Mouse (Mus musculus) right cerebral cortex, postnatal 25 days (tissue): ENCODE measurements around the gene Tmem140.

Source experiments
- DNase-seq: peaks from one replicate; pipeline ENCODE4 v3.0.0; 2022

Gene Tmem140

DNA sequence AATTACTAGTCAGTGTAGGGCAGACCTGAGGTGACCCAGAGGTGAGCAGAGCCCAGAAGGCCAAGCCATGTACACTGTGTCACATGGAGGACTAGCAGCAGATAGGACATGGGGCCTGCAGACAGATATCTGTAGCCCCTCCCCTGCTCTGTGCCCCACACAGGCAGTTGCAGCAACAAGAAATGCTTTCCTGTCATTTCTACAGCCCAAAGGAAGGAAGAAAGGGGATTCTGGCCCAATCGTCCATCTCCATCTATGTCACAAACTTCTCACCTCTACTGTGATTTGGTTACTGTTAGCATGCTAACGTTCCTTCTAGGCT is 13.8 kb downstream of the Tmem140 start:
- no peak for DNase-seq

DNA sequence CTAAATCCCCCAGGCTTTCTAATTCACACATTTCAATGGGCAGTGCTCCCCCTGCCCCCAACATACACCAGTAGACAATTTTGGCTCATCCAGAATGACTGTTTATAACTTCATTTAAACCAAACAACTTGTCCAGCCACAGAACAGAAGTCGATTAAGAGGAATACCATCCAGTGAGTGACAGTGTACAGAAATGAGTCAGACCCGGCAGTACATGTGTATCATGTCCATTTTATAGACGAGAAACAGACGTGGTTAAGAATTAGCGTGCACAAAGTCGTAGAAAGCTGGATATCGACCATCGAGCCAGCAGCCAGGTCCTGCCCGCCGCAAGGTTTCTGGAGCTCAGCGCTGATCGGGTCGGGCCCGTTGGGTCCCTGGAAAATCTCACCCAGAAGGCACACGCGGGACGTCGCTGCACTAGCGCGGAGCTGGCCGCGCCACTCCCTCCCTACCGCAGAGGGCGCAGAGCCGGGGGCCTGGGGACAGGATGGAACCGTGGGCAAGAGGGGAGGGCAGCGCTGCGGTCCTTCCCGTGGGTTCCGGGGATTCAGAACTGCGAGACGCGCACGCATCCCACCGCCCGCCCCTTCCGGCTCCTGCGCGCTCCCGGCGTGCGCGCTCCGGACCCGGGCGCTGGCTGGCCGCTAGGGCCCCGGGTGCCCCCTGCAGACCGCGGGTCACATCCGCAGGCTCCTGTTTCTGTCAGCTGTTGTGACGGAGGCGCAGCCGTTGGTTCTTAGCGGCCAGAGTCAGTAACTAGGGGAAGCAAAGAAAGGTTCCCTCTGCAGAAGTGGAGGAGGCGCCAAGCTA is 14.8 kb downstream of the Tmem140 start, which contains the start of gene Cyren:
Gene Cyren, minus strand, starts transcription at position 552 of the 813 bp plus-strand sequence.
- DNase-seq: peak; percentile 91

DNA sequence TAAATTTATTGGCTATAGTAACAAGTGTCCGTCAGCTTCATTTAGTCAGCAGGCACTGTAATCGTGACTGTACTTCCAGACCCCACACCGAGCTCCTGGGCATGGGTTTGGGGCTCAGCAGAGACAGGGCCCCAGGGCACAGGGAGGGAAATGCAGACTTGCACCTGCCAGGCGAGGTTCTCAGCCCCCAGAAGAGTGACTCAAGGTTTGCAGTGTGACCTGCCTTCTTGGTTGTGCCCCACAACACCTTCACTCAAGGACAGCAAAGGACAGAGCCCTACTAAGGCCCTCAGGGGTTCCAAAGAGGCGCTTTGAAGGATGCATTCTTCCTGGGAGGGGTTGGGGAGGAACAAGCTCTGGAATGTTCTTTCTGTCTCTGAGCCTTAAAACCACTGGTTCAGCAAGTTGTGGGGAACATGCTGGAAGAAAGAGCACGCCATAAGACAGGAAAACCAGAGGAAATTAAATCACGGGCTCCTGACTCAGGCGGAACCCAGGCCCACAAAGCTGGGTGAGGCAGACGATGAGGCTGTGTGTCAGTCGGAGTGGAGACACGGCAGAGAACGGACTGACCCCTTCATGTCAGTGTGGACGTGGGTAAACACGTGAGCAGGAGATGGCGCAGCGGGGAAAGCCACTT is 16.3 kb downstream of the Tmem140 start:
- DNase-seq: no peak

DNA sequence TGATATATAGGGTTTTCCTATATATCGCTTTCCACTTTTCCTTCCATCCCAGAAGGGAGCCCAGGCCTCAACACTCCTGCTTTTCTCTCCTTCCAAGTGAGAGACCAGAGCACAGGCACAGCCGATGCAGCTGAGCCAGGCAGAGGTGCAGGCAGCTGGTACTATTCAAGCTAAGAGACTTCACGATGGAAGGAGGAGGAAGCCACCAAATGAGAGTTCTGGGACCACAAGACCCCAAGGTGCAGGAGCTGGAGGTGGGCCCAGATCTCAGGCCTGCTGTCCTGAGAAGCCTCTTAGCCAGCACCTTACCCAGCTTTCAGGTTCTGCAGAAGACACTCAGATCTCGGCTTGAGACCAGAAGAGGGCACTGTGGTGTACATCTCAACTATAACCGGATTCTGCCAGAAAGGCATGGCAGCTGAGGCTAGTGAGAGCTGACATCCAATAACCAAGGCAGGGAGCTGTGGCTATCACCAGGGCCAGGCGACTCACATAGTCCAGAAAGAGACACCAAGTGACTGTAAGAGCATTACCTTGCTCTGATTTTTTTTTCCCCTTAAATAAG is 17.0 kb downstream of the Tmem140 start:
- DNase-seq: peak; percentile 52

DNA sequence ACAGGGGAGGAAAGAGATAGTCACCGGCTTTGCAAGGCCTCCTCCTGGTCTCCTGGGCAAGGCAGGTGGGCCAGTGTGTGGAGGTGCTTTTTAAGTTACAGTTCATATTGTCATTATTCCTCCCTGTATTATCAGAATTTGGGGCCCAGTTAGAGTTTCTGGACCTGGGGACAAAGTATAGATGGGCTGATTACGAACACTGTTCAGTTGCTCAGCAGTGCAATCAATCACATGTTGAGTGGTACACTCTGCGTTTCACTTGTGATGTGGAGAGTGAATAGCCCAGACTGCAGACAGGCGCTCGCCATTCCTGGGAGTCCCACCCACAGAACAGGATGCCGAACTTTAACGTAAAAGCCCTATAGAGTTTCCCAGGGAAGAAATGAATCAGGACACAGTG is 21.8 kb downstream of the Tmem140 start:
- DNase-seq: no peak

DNA sequence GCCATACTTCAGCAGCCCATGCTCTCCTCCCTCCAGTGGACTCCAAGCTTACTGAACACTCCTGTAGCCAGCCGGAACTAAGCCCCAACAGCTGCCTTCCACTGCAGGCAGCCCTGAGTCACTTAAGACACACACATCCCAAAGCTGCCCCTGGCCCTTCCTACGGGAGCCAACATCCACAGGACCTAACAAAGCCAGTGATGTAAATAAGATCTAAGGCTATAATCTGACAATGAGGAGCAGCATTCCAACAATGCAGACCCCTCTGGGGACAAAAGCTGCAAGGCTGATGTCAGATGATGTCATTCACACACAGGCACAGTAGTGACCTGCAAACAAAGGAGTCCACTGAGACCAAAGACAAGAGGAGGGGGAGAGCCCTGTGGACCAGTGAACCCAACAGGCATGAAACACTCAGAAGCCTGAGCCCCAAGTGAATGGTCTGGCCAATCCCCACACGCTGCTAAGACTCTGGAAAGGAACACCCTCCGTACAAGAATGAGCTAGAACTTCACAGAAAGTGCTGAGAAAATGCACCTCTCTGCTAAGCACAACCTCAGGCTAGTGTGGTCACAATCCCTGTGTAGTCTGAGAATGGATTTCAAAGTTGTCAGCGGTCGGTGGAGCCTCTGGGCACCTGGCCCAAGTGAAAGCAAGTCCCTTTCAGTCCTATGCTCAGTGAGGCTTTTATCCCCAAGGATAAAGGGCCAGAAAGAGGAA is 24.3 kb downstream of the Tmem140 start:
- DNase-seq: no peak

DNA sequence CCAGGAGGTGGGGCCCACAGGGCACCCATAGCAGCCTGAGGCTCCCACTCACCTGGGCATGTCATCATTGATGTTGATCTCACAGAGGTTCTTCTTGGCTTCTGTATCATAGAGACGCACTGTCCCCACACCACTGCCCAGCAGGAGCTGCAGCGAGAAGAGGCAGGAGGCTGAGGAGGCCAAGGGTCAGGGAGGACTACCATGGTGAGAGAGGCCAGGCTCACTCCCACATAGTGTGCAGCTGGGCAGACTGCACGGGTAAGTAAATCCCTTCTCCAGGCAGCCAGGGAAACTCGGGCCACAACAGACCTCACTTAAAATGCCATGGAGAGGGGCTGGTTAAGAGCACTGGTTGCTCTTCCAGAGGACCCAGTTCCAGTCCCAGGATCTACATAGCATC is 26.2 kb downstream of the Tmem140 start:
- no peak for DNase-seq

DNA sequence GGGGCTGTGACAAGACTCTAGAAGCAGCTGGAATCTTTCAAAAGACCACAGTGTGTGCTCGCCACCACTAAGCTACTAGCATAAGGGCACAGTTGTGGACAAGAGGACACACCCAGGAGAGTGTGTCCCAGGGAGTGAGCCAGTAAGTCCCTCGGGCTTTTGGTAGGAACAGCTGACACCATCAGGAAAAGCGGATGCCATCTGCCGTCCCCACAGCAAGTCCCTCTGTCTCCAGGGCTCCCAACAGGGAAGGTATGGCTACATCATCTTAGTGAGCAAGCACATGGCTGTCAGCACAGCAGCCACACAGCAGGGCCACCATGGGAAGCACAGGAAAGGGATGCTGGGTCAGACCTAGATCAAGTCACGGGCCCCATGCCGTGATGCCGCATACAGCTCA is 32.6 kb downstream of the Tmem140 start:
- DNase-seq: no peak

DNA sequence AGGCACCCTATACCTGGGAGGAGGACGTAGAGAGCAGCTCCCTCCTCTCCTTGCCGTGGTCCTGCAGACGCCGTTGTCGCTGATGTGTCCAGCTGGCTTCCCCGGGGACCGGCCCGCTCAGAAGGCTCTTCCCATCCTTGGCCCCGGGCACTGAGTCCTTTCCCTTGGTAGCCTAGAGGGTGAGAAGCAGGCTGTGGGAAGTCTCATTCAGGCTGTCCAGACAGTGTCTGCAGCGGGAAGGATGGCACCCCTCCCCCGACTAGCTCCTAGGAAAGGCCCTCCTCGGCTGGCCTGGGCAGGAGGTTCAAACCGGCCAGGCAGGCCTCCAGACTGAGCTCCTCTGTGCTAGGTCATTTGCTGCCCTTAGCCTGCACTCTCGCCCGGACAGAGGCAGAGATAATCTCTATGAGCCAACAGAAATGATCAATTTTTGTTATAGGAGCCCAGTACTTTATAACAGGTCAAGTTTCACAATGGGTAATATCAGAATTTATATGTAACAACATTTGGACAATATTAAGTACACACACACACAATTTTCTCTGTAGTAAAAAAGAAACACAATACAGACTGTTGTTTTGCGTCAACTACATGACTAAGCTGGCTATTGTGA is 33.3 kb downstream of the Tmem140 start:
- no peak for DNase-seq

DNA sequence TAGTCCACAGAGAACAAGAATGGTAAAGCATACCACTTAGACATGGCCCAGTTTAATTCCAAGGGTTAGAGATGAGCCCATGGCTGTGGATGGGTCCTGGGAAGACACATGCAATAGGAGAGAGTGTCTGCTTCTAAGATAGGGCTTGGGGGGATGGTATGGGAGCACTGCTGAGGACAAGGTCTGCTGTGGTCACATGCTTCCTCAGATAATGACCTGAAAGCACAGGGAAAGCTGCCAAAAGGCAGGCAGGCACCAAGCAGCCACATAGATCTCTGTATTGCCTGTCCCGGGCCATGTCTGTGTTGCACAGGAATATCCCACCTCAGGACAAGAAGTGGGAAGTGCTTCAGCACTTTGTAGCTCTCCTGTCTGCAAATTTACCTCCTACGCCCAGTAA is 36.2 kb downstream of the Tmem140 start:
- DNase-seq: no peak

DNA sequence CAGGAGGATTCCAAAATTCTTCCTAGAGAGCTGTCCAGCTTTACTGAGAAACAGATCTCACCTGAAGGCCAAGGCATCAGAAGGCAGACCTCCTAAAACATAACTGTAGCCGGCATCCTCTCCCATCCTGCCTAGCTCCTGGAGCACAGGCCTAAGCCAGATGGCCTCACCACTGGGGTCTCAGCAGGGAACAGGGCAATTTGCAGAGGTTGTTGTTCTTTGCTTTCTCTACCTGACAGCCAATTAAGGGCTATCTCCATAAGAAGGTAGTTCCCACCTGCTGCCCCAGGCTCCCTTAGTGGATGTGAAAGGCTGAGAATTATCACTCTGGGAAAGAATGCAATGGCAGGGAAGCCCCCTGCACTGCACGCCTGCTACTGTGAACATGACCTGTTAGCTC is 38.0 kb downstream of the Tmem140 start:
- DNase-seq: no peak

DNA sequence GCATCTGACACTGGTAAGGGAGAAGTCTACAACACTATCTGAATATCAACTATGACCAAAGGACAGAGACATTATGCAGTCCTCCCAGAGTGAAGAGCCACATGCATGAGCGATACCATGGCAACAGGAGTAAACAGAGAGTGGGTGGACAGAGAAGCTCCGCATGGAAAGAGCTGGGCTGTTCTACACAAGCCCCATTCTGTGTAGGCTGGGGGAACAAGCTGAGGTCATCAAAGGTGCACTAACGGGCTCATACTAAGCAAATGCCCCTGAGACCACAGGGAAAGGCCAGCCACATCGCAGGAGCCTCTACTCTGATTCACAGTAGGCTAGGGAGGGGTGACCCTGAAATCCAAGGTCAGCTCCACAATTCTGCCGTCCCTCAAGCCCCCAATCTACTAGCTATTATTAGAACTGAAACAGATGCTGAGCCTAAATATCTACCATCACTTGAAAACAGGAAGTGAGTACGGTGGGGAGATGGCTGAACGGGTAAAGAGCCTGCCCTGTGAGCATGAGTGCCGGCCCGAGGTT is 39.0 kb downstream of the Tmem140 start:
- no peak for DNase-seq

DNA sequence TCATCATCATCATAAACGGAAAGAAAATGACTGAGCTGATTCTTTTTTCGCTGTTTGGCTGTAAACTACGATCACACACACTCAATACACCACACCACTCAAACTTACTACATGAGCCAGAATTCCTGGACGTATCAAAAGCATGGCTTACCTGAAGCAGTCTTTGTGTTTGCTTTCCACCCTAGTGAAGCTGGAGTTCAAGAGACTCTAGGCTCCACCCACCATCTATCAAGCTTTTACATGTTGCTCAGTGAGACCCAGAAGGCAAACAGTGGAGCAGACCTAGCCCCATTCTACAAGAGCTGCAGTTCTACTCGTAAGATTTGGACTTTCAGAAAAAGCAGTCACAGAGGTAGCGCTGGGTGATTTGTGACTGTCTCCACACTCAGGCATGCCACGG is 39.6 kb downstream of the Tmem140 start:
- DNase-seq: no peak

DNA sequence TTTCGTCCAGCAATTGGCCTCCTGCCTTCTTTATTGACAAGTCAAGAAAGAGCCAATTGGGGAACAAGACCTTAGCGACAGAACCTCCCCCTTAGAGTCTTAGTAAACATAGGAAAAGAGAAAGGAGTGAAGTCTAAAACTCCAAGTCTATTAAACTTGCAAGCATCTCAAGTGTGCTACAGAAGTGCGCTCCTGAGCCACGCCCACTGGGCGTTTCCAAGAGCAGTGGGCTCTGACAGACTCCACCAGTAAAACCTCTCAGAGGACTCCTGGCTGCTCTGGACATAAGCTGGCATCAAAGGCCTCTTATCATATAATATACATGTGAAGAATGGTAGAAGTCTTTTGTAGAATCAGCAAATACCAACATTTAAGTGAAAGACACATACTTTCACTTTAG is 40.5 kb downstream of the Tmem140 start:
- no peak for DNase-seq

DNA sequence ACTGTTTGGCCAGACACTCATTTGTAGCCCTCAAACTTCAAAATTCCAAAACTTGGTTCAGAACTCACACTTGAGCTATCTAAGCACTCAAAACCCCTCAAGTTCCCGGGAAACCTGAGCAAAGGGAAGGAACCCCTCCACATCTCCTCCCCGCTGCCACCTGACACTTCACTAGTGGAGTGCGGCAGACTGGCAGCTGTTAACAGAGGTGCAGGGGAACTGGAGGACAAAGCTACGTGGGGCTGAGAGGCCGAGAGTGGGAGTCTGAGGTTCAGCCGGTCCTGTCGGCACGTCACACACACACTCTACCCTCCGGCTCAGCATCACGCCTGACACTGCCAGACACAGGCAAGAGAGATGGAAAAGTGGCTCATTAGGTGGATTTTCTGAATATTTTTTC is 40.9 kb downstream of the Tmem140 start:
- DNase-seq: no peak

DNA sequence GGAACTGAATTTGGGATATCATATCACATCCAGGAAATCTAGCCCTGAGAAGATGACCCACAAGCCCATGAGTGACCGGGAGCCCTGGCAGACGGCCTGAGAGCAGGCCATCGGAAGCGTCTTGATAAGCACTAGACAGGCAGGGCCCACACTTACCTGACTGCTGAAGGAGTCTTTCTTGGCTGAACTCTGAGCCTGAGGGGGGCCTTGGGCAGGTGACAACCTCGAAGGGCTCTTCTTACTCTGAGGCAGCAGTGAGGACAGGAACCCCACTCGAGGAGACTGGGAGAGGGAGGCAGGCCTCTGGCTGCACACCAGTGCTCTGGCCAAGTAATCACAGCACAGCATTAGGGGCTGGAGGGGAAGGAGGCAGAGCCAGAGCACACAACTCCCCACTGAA is 41.4 kb downstream of the Tmem140 start:
- DNase-seq: no peak

DNA sequence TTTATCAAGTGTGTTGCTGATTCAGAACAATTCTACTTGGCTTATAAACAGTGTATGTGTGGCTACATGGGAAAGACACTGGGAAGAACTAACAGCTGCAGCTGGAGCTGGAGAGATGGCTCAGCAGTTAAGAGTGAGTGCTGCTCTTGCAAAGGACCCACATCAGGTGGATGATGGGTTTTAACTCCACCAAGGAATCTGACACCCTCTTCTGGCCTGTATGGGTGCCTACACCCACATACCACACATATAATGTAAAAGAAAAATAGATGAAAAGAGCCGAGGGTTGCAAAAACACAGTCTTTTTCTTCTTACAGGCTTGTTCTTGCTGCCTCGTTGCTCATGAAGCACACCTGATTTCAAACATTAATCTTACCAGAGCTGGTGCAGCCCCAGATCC is 43.2 kb downstream of the Tmem140 start:
- DNase-seq: no peak

DNA sequence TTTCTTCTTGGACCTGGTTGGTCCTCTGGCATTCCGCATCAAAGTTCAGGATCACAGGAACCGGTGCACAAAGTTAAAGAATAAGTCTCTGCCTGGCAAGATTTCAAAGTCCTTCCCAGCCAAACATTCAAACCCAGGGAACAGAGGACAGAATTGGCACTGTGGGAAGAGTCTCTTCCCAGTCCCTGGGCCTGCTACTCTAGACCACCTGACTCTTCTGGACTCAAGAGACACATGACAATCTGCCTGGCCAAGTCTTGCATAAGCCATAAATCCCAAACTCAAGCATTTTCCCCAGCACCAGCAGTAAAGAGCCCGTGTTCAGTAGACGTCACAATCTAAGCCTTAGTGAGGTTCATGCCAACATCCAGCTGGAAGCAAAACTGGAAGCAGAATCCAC is 43.7 kb downstream of the Tmem140 start:
- DNase-seq: no peak

DNA sequence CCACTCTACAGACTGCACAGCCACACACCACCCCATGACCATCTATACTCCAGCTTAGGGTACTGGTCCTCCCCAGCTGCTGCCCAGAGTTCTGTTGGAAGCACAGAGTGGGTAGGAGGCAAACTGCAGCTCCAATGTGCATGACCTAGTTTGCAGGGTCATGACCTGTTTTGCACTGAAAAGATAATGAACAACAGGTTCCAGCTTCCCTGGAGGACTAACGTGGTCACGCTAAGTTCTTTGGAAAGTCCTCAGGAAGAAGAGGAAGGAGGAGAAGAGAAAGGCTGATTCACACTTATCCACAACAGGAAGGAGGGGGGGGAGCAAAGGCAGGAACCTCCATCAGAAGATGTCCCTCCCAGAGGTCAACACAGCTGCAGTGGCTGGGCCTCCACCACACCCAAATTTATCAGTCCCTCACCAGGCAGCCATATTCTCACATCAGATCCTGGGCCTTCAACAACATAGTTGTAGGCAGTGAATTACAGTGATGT is 44.2 kb downstream of the Tmem140 start:
- no peak for DNase-seq

DNA sequence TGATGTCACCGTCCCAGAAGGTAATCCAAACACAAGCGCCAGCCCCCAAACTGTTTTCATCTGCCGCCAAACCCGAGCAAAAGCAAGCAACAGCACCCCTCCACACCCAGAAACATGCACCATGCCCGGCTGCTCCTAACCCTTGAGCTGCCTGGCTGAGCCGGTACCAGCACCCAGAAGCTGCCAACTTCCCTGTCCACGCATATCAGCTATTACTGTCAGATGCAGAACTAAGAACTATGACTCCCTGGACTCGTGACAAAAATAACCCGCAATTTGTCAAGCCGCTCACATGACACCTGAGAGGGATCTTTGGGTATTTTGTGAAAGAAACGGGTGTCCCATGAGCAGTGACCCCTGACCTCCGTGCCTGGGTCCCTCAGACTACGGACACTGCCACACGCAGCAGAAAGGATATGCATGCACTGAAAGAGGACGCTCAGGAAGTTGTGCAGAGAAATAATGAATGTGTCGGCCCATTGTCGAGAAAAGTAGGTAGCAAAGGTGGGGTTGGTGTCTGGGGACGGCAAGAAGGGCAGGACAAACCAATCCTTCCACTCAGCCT is 44.8 kb downstream of the Tmem140 start:
- DNase-seq: no peak

DNA sequence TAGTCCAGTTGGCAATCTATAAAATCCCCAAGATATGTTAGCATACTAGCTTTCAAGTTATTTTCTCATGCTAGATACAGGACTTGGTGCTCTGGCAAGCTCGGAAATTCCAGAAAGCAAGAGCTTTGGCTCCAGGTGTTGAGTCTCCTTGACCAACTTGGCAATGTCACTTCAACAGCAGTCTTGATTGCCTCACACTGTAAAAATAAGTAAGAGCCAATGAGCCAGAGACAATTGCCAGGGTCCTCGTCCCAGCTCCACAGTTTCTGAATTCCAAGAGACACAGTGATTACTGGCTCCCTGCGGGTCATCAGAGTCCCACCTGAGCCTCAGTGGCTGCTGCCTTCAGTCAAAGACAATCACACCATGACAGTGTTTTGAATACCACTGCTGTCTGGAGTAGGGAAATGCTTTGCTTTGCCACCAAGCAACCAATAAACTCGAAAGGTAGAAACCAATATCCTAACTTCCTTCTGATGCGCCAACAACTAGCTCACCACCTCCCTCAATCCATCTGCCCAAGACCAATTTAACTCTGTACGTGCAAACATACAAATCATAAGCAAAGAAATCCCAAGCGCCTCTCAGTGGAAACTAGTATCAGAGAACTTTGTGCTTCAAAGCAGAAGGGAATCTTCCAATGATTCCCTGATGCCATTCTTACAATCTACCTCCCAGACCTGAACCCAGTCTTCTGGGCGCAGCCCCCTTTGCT is 46.8 kb downstream of the Tmem140 start:
- no peak for DNase-seq
